Mouse (Mus musculus): Measurements from ENCODE around the gene Slc39a11.

Slc39a11 gene

DNA sequence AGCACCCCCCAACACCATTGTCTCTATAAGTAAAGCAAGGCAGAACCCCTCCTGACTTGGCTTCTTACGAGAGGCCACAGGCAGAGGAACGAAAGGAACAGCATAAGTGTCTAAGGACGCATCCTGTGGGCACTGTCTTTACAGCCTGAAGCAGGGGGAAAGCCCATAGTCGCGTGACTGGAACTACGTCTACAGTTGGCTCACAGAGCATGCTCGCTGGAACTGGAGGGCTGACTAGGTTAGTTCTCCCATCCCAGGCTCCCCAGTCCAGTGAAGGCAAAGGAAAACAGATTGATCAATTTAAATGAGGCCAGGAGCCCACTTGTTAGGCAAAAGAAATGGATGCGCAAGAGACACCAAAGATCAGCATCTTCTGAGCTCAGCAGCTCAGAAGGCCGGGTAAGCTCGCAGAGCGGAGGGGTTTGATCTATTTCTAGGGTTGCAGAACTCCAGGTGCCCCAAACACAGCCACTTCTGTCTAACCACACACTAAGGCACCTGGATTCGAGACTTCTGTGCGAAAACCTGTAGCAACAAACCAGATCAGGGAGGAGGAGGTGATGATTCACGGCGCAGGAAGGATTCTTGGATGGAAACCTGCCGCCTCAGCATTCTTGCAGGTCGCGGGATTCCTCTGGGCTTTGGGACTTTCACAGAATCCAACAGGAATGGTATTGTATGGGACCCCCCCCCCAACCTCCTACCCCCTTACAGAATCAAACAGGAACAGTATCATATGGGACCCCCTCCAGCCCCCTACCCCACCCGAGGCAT is 453.5 kb downstream of the Slc39a11 start:
- no peak for DNase-seq (ENCODE audit: low spot score in 2 of 2)

Measured in spleen, postnatal 4 days (tissue).